Mouse (Mus musculus): ENCODE results near the gene Utp20.
"Not testable (repeated sequence)": the region's sequence is repeated elsewhere in the genome, so short reads cannot be mapped to it uniquely, and the experiment has no call there.

Utp20 gene

DNA sequence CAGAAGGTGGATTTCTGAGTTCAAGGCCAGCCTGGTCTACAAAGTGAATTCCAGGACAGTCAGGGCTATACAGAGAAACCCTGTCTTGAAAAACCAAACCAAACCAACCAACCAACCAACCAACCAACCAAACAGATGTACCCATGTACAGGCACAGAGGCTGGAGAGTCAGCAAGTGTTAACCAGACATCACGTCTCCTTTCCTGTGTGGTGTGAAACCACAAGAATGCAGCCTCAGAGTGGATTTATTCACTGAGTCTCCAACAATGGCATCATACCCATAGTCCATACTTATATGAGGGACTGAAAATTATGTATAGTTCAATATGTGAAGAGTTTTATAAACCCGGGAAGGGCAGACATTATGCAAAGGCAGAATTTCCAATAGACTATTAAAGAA is 43.5 kb downstream of the Utp20 start:
- not testable (repeated sequence) for DNase-seq

DNA sequence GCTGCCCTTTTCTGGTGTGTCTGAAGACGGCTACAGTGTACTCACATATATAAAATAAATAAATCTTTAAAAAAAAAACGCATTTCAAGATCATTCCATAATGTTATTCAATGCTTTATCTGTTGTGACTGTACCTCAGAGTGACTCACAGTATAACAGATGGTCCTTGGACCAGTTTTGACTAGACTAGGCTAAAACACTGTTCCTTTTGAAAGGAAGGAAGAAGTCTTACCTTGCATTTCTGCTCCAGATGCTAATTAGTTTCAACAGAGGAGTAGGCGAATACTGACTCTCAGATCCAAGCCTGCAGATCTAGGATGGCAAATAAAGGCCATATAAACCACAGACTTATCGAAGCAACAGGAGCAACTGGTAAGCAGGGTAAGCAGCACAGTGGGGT is 45.9 kb downstream of the Utp20 start:
- DNase-seq, result no peak

DNA sequence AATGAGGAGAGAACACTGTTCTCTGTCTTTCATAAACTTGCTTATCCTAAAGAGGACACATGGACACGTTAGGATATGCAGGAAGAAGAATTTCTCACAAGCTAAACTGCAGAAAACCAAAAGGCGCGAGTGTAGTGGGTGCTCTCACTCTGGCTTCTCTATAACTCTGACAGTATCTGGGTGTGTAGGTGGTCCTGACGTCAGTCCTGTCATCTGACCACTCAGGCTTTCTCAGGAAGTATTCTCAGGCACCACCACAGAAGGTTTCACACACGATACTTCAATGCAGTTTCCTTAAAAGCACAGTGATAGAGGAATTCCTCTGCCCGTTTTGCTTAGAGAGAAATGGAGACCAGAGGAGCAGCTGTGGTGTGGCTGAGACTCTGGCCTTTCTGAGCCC is 50.4 kb downstream of the Utp20 start:
- no peak for DNase-seq

DNA sequence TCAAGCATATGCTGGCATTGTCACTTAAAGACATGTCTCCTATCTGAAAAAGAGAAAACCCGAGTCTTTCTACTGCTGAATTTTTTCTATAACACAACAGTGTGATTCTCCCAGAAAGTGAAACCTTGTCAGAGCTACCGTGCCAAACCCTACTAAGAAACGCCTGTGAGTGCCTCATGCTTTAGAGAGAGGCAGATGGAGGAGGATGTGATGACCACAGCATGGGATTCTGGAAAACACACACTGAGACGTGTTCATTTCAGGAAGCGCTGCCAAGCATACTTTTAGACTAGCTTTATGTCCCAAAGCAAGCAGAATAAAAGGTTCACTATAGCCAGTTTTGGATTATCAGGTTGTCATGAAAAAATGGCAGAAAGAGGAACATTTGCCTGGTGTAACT is 53.6 kb downstream of the Utp20 start:
- not testable (repeated sequence) for DNase-seq

DNA sequence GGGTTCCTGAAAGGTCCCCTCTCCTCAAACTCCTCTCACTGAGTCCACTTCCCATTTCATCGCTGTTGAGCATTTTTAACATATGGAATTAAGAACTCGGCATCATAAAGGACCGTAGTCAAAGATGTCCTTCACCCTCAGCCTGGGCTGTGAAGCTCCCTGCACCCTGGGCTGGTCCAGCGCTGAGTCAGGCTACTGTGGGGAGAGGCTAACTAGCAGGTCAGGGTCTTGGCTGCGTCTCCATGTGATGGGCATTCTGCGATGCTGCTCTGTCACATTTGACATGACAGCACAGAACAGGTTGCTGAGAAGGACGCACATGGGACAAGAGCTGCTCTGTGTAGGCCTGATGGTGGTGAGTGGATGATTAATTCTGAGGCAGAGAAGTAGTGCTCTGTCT is 56.9 kb downstream of the Utp20 start:
- no peak for DNase-seq

DNA sequence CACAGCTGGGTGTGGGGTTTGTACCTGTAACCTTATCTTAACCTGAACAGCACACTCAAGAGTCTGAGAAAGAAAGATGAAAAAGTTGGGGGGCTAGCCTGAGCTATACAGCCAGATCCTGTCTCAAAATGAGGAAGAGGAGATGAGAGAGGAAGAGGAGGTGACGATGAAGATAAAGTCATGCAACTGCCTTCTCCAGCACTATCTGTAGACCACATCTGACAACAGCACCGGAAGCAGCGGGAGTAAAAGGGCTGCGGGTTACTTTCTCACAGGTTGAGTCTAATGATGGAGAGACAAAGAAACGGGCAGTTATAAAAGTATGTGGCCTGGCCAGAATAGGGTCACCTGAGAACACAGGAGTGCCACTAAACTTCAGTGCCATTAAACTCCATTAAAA is 57.6 kb downstream of the Utp20 start:
- no peak for DNase-seq

DNA sequence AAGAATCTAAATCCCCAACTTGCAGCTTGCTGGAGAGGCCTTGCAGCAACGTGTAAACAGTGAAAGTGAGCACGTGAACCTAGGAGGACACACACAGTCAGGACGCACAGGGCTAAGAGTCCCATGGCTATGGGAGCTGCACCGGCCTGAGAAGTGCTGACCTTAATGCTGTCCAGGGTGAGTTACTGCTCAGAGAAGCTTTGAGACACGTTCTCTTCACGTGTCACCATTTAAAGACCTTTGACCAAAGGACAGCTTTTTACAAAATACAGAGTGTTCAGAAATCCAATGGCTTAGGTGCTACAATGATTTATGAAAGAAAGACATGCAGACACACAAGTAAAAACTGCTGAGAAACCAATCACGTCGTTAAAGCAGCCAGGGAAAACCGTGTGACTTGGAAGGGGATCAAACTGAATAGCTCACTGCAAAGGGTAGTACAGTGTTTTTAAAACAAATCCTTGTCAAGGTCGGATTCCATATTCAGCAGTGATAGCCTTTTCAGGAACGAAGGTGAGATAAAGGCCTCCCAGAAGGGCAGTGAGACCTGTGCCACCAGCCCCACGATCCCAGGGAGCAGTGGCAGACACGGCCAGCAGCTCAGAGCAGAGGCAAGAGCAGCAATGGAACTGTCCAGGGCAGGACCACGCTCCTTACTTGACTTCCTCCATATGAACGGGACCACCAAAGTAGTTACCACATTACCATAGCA is 61.0 kb downstream of the Utp20 start:
- no peak for DNase-seq

DNA sequence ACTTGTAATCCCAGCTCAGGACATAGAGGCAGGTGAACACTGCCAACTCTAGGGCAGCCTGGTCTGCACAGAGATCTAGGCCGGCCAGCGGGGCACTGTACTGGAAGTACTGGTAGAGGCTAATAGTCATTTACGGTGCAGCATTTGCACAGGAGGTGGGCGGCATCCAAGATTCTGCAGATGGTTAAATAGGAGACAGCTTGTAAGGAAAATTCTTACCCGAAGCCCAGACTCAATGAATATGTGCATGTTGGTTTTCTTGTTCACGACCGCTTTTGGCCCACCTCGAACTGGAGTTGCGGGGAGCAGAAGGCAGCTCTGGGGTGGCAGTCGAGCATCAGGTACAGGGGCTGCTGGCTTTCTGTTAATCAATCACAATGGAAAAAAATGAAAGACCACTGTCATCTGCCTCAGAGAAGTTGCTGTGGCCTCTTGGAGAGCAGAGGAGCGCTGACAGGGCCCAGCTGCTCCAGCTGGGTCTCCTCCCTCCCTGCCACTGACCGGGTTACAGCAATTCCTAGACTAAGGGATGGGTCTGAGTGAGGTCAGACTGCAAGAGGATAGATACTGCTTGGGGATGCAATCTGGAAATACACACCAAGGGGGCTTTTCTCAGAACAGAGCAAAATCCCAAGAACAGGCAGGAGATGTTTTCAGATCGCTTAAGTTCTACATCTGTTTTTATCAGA is 64.9 kb downstream of the Utp20 start:
- no peak for DNase-seq

DNA sequence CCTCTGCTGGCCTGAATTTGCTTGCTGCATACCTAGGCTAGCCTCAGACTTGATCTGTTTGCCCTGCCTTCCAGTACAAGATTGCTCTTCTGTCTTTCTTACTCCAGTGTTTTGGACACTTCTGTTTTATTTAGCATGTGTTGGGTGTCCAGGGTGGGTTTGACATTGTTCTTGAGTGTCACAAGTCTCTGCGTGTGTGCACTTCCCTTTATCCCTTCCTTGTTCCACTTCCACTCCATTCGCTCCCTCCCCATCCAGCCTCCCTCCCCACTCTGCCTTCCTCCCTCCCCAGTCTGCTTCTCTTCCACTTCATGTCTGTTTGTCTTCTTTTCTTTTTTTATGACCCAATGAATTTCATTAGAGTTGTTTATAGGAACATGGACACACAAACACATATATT is 85.2 kb downstream of the Utp20 start:
- no peak for DNase-seq

DNA sequence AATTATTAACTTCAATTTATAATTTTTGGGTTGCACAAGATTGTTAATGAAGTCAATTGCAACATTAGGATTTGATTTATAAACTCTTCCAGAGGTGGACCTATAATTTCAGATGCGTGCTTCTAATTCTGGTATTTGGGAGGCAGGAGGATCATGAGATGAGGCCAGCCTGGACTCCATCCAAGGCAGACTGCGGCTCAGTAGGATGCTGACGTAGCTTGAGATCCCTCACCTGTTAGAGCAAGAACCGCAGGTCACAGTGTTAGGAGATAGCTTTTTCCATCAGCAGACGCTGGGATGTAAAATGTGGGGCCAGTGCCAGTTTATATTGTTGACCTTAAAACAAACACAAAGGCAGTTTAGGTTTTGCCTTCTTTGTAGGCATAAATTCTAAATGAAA is 85.8 kb downstream of the Utp20 start:
- DNase-seq, result no peak

DNA sequence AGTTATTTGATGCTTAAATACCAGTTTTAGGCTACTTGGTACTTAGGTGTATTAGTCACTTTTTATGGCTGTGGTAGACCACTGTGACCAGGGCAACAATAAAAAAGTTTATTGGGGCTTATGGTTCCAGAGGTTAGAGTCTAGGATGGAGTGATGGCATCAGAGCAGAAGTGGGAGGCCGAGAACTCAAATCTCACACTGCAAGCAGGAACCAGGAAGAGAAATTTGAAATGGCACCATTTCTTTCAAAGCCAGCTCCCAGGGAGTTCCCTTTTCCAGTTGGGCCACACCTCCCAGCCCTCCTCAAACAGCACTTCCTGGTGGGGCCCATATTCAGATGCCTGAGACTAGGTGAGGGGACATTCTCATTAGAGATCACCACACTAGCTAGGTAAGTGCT is 86.8 kb downstream of the Utp20 start:
- DNase-seq, result no peak

DNA sequence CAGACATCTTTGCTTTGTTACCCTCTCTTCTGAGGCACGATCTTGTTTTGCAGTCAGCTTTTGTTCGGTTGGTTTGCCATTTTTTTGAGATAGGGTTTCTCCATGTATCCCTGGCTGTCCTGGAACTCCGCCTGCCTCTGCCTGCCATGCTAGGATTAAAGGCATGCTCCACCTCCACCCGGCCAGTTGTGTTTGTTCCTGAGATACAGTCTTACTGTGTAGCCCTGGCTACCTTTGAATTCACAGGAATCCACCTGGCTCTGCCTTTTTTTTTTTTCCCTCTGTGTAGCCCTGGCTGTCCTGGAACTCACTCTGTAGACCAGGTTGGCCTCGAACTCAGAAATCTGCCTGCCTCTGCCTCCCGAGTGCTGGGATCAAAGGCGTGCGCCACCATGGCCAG is 87.5 kb downstream of the Utp20 start:
- not testable (repeated sequence) for DNase-seq

DNA sequence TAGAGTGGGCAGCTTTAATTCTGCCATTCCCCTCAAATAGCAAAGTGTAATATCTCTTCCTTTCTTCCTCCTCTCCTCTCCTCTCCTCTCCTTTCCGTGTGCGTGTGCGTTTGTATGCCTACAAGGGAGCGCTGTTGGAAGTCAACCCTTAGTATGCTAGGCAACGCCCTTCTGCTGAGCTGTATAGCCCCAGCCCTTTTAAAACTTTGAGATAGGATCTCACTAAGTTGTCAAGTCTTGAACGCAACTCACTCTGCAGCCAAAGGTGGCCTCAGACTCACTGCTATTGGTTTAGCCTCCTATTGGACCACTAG is 94.3 kb downstream of the Utp20 start:
- no peak for DNase-seq

DNA sequence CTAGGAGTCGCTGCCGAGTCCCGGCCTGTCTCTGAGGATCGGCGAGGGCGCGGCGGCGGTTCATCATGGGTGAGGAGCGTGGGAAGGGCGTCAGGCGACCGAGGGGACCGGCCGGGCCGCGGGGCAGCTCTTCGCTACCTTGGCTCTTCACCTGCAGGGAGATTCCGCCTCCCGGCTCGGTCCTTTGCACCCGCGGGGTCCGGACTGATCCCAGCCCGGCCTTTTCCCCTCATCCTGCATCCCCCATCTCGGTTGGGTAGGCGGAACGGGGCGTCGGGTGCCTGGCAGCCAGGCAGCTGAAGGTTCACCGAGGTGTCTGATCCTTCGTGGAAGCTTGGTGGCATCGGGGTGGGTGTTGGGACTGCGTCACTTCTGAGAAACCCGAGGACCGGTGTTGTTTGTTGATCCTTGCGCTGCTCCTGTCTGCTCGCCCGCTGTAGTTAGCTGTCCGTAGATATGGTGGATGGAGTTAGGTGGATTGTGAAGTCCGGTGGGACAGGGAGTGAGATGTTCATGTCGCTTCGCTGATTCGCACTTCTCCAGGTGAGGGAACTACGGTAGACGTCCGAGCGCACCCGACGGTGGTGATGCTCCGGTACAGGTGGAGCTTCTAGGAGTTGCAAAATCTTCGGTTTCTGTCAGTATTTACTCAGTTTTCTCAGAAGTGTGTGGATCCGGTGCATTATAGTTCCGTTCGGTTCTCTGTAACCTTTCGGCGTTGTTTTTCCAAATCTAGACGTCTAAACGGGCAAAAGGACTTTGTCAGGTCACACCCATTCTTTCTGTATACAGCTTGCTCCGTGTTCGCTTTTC is 94.9 kb downstream of the Utp20 start:
- no peak for DNase-seq

DNA sequence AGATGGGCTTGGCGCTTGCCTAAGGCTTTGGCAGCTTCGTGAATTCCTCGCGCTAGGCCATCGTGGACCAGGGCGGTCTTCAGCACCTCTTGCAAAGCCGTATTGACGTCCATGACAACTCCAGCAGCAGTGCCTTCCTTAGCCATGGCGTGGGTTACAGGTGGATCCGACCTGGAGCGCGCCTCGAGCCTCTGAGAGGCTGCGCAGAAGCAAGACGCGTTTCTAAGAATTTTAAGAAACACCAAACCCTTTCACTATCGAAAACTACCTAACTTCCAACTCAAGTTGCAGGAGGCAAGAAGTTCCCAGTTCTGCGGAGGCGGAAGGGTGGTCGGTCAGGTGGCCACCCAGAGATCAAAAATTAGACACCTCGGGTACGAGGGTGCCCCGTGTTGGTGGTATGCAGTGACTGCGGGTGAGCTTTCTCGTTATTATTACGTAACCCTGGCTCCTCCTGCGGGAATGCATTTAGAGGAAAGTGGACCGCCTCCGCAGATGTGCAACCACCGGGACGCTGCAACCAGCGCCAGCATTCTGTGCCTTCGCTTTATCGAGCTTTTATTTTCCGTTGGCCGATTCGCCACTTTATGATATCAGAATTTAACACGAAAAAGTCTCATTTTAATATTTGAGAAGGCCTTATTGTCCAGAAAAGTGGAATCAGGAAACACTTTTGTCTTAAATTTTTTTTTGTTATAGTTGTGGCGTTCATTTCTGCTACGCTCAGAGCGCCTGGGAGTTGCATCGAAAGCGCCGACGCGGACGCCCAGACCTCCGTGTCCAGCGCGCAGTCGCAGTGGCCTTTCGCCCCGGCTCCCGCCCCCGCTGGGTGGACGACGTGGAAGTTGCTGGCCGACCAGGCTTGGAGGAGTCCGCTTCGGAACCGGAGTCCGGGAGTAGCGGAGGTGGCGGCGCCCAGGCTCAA is 95.8 kb downstream of the Utp20 start, which contains the start of gene Arl1:
Arl1 (plus strand) TSS at position 288 of the 925 bp plus-strand sequence.
- peak; percentile 92 to 95 for DNase-seq

DNA sequence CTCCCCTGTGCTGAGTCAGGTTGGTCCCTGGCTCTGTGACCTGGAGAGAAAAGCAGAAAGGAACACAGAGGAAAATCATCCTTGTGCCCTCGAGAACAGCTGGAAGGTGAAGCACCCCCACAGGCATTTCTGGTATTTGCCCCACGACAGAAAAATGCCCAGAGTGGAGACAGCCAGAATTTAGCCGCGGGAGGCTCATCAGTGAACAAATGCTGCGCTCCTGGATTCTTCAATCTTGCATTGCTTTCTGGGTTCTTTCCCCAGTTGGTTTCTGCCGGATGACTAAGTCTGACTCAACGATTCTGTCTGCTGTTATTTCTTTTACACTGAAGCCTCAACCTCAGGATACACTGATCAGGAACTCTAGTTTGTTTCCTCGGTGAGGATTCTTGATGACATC is 98.4 kb downstream of the Utp20 start:
- no peak for DNase-seq

DNA sequence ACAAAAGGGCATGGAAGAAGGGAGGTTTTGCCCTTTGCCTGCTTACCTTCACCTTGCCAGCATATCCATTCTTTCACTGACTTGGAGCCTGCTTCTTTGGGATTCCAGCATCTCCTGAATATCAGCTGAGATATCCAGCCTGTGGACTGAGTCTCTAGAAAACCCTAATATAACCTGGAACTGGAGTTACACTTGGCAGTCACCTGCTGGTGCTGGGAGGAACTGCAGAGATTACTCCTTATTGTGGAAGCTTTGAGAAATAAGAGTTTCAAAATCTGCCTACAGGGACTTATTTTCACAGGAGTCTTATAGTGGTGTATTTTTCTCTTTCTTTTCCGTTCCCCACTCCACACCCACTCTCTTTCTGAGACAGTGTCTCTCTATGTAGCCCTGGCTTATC is 99.5 kb downstream of the Utp20 start:
- DNase-seq, result peak; percentile 15 to 23

DNA sequence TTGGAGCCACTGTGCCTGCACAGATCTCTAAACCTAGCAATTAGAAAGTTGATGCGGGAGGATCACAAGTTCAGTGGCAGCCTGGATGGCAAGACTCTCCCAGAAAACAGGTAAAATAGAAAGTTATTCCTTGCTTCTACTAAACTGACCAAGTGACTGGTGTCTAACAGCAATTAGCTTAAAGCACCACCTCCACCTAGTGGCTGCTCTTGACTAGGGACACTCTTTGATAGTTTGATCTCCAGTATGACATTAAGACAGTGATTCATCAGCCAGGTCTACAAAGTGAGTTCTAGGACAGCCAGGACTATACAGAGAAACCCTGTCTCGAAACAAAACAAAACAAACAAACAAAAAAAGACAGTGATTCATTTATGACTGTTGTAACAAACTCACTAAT is 101.3 kb downstream of the Utp20 start:
- peak in 1 of 2 experiments; percentile 36 for DNase-seq

DNA sequence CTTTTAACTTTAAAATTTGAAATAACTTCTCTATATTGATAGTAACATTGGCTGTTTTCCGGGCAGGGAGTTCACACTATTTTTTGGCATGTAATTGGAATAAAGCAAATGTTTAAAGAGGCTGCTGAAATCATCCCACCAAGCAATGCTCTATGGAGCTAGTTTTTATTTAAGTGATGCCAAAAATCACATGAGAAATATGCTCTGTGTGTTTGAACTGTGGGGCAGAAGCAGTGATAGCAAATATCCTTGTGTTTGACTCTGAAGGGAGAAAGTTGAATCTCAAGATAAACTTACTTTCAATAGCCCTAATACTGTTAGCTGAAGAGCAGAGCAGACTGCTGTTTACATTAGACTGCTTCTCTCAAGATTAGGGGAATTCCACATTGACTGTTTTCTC is 107.0 kb downstream of the Utp20 start:
- DNase-seq, result no peak

DNA sequence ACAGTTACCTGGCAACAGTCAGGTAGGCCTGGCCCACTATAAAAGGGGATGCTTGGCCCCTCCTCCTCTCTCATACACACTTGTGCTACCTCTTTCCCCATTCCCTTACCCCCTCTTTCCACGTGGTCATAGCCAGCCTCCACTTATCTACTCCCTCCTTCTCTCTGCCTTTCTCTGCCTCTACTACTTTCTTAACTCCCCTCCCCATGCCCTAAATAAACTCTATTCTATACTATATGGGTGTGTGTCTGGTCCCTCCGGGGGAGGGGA is 108.9 kb downstream of the Utp20 start:
- DNase-seq, result no peak

DNA sequence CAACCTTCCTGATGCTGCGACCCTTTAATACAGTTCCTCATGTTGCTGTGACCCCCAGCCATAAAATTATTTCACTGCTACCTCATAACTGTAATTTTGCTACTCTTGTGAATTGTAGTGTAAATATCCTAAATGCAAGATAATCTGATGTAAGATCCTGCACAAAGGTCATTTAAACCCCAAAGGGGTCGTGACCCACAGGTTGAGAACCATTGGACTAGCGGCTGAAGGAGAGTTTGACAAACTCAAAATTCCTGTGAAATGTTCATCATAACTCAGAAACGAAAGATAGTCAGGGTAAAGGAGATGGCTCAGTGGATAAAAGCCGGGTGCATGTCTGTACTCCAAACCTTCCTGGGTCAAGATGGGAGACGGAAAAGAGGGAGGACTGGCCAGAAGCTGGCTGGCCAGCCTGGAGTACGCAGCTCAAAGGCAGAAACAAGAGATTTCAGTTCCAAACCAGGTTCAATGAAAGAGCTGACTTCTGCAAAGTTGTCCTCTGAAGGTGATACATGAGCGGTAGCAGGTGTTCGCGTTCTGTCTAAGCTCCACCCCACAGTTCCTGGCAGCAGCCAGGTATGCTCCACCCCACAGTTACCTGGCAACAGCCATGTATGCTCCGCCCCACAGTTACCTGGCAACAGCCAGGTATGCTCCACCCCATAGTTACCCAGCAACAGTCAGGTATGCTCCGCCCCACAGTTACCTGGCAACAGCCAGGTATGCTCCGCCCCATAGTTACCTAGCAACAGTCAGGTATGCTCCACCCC is 109.4 kb downstream of the Utp20 start:
- no peak for DNase-seq

DNA sequence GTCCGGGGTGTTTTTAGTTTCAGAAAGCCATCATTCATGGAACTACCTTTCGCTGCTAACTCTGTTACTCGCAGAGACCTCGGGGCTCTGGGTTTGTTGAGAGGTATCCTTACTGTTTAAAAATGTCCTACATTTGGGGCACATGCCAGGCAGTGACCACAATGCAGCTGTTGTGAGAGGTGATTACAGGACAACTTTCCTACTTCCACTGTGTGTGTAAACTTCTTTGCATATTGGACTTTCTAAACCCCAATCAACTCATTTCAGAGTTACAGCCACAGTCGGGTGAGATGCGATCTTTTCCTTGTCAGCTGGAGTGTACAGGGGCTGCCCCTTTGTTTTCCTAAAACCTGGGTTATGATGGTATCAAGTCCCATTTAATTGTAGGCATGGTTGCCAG is 111.0 kb downstream of the Utp20 start:
- DNase-seq, result no peak
